Mouse (Mus musculus): ENCODE data around the gene Dlg1.
A peak's percentile ranks its signal among the peaks of the same experiment; 100 is the strongest.

The Dlg1 gene

DNA sequence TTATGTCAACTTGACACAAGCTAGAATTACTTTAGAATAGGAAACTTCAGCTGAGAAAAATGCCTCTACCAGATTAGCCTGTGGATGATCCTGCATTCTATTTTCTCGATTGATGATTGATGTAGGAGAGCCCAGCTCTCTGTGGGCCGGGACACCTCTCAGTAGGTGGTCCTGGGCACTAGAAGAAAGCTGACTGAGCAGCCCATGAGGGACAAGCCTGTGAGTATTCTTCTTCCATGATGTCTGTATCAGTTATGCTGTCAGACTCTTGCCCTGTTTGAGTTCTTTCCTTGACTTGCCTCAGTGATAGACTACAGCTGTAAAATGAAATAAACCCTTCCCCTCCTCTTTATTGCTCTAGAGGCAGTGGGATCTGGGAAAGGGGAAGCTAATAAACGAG lies 74.5 kb downstream of the Dlg1 start:
- DNase-seq (ENCODE audit: low read depth): no peak

DNA sequence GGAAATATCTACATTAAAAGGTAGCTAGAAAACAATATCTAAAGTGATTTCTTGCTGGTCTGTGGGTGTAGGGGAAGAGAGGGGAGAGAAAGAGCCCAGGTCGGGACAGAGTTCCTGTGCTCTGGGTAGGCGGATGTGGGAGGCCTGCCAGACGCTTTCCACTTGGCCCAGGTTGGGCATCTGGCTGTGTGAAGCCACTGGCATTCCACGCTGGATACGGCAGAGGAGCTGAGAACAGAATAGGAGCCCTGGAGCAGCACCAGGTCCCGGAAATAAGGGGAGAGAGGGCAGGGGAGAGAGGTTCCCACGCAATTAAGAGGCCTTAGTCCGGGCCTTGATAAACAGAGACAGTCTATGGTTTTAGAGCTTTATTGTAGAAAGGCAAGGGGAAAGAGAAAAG lies 77.0 kb downstream of the Dlg1 start:
- DNase-seq (ENCODE audit: low read depth): no peak

DNA sequence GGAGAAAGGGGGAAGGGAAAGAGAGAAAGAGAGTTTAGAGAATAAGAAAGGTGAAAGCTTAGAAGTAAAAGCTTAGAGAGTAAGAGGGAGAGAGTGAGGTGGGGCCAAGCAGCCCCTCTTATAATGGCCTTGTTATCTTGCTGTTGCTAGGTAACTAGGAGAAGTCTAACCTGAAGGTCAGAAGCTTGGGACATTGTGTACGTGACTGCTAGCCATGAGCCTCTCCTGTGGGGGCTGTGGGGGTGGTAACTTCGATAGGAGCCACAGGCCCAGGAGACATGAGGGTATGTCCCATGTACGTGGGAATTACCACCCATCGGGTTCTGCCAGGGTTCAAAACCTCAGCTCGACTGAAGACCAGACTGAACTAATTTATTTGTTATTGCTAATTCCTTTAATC lies 77.5 kb downstream of the Dlg1 start:
- DNase-seq (ENCODE audit: low read depth): no peak

DNA sequence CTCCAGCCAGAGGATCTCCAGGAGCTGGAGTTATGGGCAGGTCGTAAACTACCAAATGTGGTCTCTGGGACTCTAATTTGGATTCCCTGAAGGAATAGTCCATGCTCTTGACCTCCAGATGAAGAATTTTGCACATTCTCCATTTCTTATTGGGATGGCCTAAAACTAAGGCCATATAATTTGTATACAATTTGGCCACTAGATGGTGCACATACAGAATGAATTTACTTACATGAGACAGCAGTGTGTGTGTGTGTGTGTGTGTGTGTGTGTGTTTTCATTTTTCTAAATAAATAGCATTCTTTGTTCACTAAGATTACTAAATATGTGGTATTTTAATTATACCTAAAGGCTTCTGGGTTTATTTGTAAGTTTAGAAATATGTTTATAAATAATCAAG lies 87.3 kb downstream of the Dlg1 start:
- no peak for DNase-seq (ENCODE audit: low read depth)

DNA sequence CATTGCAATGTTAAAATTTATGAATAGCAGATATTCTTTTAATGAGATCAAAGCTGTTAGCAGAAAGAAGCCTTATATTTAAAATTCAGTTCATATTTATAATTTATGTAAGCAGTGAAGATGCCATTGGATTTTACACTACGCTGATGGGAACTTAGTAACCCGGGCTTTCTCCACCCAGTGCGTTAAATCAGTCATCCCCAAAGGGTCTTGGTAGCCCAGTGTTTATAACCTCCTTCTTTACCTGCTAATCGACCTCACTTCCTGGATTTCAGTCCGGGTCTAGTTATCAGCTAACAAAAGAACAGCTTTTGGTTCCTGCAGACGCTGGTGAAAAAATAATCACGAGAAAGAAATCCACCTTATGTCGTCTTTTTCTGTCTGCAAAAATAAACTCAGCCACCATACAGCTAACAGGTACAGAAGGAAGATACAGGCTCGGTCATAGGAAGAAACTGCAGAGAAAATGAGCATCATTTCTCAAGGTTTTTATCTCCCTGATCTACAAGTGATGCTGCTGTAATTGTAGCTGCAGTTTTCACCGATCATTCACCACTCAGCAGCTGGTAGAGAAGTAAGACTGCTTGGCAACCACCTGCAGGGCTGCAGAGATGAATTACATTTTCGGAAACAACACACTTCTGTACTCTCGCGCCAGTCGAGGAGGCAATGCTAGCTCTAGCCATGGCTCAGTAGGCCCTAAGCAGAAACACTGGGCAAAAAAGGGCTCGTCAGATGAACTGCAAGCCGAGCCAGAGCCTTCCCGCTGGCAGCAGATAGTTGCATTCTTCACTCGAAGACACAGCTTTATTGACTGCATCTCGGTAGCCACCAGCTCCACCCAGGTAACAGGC lies 91.2 kb downstream of the Dlg1 start:
- DNase-seq (ENCODE audit: low read depth): no peak

DNA sequence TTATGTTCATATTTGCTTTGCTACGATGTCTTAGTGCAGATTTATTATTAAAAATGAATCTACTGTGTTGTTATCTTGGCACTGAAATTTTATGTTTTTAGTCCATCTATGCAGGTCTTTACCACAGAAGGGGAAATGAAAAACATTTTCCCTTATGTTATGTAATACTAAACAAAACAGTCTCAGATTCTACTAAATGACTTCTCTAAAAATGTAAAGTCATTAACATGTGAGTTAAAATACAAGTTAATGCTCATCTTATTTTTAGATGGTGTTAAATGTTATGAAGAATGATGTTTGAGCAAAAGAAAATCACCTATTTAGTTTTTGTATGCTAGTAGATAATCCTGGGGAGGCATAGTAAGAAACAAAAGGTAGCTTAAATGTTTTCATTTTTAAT lies 91.8 kb downstream of the Dlg1 start:
- no peak for DNase-seq (ENCODE audit: low read depth)

DNA sequence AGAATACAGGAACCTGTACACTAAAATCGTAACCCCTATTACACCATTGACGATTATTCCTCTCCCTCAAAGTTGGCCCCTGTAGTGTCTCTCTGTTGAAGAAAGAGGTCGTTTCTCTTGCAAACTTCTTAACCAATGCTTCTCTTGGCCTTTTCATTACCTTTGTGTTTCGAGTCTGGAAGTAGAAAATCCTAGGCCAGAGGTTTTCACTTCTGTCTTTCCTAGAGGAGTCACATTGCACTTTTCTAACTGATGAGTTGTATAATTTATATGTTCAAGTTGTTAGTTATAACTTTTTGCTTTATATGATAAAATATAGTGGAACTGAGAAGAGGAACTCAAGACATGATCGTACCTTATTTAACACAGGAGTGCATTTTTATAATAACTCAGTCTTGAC lies 93.2 kb downstream of the Dlg1 start:
- DNase-seq (ENCODE audit: low read depth): no peak

DNA sequence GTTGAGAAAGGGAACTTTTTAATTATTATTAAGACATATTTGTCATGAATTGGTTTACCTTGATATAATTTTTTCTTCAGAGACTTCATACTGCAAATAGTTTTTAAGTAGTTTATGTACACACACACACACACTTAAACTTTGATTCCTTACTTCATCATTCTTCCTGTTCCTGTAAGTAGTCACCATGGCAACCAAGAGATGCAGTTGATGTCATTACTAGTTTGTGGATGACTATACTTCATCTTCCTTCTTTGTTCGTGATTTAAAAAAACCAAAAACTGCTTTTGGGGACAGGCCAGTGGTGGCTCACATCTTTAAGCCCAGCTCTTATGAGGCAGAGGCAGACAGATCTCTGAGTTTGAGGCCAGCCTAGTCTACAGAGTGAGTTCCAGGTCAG lies 94.4 kb downstream of the Dlg1 start:
- no peak for DNase-seq (ENCODE audit: low read depth)

DNA sequence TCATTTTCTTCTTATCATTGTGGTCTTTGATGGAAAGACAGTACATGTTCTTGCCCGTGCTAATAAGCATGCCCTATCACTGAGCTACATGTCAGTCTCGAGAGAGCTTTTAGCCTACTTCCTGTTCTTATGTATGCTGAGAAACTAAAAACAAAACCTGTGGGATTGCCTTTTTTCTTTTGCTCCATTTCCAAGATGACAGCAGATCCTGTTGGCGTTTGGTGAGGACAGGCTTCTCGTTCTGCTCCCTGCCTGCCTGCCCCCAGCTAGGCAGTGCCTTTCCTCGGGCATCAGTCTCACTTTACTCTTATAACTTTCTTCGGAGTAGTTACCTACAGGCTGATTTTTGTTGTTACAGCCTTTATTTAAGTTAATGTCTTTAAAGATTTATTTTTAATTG lies 96.2 kb downstream of the Dlg1 start:
- DNase-seq (ENCODE audit: low read depth): no peak

DNA sequence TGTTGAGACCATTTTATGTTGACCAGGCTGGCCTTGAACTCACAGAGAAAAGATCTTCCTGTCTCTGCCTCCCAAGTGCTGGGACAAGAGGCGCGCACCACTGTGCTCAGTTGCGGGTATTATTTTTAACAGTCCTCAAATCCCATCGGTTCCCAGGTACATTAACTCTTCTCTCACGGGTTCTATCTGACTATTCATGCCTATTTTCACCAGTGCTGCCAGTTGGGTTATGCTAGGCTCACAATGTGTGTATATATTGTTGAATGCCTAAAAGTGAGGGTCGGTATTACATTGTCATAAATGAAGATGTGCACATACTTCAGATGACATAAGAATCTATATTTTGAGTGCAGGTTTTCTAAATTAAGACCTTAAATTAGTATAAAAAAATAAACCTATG lies 103.1 kb downstream of the Dlg1 start:
- DNase-seq (ENCODE audit: low read depth): no peak

DNA sequence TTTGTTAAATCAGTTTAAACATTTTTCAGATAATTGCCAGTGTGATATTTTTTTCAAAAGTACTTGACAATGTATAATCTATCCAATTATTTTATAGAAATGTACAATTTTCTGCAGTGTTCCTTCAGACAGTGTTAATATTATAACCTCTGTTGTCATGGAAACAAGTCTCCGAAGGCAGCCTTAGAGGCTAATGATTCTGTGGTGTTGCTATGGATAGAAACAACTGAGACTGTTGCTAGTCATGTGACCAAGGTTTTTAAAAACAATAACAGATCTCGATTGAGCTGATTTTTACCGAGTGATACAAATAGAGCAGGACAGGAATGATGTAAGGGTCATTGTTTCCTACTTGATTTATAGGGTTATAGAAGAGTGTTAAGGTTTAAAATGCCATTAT lies 103.5 kb downstream of the Dlg1 start:
- DNase-seq (ENCODE audit: low read depth): no peak

DNA sequence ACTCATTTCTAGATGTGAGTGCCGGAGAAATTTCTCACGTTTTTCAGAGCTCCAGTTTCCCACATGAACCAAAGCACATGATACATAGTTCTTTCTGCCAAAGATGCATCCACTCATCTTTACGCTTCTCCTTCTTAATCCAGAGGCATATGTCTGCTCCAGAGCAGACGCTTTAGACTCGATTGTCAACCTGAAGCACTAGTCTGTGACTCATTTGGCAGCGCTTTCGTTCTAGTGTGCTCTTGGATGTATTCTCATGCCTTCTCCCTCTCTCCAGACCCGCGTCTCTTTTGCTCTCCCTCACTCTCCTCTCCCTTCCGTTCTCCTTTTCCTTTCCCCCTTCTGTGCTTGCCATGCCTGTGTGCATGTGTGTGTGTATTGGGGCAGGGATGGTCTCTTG lies 112.7 kb downstream of the Dlg1 start:
- no peak for DNase-seq (ENCODE audit: low read depth)

DNA sequence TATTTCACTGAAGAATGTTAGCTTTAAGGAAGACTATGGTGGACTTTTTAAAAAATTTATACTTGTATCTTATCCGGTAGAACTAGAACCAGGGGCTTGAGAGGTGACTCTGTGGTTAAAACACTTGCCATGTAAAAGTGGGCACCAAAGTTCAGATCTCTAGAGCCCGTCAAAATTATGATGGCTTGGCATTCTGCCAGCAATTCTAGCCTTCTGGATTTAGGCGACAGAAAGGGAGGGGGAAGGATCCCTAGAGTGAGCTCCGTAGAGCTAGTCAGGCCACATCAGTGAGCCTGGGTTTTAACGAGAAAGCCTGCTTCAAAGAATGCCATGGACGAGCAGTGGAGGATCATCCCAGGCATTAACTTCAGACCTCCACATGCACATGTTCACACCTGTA lies 117.8 kb downstream of the Dlg1 start:
- no peak for DNase-seq (ENCODE audit: low read depth)

DNA sequence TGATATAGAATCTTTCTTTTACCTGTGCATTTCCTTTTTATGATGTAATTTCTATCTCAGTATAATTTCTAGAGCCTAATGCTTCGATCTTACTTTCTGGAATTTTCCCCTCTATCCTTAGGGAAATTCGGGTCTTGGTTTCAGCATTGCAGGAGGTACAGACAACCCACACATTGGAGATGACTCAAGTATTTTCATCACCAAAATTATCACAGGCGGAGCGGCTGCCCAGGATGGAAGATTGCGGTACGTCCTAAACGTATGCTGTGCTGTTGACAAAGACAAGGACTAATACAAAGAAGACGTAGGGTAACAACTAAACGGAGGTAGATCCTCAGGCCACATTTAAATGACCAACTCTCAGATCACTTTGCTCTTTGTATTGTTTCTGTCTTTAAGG lies 126.8 kb downstream of the Dlg1 start:
- DNase-seq (ENCODE audit: low read depth): no peak

DNA sequence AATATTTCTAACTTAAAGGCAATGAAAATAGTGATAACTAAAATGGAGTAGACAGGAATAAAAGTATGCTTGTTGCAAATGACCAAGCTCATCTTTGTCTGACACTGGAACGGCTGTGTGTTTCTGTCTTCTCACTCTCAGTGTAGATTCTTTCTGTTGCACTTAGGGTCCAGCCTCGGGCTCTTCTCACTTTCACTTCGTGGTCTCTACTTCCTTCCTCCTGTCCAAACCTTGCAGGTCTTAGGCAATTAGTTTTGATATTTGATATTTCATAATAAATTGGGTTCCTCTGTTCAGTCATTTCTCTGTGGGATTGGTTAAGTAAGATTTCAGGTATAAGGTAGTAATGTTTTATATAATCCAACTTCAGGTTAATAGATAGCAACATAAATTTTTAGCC lies 140.4 kb downstream of the Dlg1 start:
- DNase-seq (ENCODE audit: low read depth): no peak

DNA sequence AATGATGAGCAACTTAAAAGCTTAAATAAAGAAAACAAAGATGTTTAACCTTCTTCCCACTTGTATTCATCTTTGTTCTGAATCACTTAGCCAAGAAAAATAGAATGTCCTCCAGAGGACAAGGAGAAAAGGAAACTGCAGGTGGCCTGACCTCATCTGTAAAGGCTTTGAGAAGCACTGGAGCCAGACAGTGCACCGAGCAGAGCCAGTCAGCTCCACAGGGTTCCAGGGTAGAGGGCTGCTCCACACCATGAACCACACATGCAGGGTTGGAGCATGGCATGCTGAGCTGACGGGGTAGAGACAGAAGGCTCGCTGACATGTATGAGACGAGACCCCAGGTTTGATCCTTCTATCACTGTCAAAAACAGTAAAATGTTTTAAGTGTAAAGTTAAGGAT lies 162.8 kb downstream of the Dlg1 start:
- no peak for DNase-seq (ENCODE audit: low read depth)

DNA sequence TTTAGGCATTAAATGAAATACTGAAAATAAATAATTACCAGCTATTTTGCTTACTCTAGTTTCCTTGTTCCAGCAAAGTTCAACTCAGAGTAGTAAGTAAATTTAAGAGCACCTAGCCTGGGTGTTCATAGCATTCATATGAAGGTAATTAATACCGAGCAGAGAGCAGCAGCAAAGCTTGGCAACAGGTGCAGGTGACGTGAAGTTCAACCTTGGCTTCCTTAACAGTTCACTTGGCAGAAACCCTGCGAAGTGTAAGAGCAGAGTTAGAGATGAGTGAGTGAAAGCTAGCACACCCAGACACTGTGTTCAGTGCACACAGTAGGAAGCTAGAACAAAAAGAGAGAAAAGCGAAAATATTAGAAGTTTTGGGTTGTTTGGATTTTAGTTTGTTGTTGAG lies 167.5 kb downstream of the Dlg1 start:
- no peak for DNase-seq (ENCODE audit: low read depth)

DNA sequence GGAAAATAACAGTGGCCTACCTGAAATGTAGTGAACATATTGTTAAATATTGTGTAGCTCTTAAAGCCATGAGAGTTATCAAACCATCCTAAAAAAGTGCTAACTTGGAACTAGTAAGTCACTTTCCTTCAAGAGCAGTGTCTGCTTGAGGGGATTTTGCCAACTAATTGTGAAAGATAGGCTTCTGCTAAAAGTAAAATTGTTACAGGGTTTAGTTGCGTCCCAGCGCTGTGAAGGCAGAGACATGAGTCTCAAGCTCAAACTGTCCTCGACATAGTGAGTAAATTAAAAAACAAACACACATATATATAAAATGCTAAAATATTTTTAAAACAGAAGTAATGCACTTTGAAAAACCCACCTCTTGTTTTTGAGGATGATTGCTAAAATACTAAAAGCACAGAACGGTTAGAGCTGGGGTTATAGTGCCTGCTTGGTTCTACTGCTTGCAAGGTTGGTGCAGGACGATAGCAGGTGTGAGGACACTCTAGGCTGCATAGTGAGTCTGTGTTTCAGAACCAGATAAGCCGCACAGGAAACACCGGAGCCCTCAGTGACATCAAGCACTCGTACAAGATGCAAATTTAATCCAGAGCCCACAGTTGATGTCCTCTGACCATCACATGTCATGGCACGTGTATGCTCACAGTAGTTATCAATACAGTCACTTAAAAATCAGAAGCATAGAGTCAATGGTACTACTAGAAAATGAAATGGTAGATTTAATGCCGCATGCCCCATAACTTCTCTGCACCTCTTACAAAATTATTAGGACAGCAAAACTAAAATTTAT lies 169.6 kb downstream of the Dlg1 start:
- DNase-seq (ENCODE audit: low read depth): no peak

DNA sequence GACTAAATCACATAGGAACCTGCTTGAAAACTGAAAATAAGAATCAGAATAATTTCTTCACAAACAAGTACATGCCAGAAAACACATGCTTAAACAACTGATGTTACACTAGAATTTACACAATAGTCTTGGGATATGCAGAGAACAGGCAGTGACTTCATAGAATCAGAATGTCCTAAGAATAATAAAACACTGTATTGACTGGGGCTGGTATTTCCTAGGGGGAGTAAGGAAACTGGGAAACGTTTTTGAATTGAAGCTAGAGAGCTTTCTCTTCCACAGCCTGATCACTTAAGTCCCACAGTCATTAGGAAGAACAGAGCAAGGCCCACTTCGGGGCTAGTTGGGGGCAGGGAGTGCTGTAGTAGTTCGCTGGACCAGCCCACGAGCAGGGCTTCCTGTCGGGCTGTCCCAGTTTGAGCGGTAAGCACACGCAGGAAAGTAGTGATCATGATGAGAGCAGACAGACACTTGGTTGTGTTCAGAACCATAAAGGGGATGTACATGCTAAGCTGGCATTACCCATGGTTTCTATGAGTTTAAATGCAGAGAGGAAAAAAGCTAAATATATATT lies 170.9 kb downstream of the Dlg1 start:
- peak; percentile 10 for DNase-seq (ENCODE audit: low read depth)

DNA sequence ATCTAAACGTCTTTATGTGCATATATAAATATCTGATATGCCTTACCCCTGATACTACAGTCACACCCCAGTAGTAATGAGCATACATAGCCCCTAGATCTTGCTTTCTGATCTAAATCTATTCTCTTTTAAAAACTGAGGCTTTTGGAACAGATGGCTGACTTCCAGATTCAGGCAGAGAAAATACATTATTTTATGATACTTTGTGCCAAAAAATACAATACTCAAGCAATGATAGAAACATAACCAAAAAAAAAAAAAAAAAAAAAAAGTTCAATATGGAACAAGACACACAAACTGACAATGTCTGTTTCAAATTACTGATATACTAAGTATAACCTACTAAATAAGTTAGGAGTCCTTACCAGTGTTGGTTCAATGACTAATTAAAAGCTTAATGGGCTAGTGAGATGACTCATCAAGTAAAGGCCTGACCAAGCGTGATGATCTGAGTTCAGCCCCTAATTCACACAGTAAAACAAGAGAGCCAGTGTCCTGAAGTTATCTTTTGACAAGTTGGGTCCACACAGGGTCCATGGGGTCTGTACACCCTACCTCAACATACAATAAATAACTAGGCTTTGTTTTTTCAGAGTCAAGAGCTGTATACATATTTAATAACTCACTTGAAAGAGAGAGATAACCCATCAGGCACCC lies 171.5 kb downstream of the Dlg1 start:
- DNase-seq (ENCODE audit: low read depth): no peak

DNA sequence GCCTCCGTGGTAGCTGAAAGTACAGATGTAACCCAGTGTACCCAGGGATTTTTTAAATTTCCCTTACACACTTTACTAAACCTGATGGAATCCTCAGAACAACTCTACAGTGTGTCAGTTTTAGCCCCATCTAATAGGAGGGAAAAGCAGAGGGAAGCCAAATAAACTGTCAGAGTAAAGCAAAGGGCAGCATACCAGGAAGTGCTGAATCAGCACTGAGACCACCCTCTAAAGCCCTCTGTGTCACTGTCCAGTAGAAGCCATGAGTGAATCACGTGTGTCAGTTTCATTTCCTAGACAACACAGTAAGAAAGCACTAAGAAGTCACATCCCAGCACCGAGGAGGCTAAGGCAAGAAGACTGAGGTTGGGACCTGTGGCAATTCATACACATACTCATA lies 174.1 kb downstream of the Dlg1 start:
- DNase-seq (ENCODE audit: low read depth): no peak

DNA sequence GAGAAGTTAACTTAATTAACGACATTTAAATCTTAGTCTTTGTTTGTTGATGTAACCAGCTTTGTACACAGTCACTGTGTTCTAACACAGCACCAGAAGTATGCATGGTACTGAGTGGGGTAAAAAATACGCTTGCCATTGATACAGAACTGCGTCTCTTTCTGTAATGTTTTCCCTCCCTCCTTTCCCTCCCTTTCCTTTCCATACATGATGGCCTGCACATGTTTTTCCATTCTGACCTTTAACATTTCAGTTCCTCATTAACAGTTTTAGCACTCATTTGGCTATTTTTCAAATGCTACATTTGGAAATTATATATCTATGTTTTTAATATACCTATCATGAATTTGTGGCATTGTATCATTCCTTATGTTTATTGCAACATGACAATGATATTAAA lies 181.0 kb downstream of the Dlg1 start:
- DNase-seq (ENCODE audit: low read depth): no peak

DNA sequence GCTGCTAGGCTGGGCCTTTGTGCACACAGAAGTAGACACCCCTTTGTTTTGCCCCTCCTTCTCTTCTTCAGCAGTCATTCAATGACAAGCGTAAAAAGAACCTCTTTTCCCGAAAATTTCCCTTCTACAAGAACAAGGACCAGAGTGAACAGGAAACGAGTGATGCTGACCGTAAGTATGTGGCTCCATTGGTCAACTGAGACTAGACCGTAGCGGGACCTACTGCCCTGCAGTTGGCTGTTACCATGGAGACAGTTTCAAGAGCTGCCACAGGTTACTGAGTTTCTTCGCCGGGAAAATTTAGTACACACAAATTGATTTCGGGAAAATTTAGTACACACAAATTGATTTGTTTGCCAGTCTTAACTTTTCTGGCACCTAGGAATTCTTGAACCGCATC lies 183.5 kb downstream of the Dlg1 start:
- DNase-seq (ENCODE audit: low read depth): no peak
